Mouse (Mus musculus): ENCODE data around the gene Cda.

DNA sequence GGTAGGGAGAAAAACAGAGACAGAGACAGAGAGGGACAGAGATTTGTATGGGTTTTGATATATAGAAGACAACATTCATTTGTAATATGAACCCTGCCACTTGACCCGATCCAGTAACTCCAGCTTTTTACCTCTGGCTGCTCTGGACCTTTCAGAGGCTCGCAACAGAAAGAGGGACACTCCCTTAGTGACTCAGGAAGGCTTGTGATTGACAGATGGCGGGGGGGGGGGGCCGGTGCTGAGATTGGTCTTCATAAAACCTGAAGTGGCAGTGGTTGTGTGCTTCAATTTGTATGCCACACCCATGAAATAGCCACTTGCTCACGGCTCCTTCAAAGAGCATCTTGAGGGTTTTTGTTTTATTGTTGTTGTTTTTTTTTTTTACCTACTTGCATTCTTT lies 4.3 kb downstream of the Cda start:
- no peak for TF ChIP-seq POLR2A (IDR thresholded peaks at IDR 0.05; ENCODE audit: control insufficient read depth in 1 of 2, insufficient read depth in 1 of 2, low read depth in 1 of 2, low read length in 2 of 2, poor library complexity in 1 of 2)
- no peak for TF ChIP-seq MAFK (IDR thresholded peaks at IDR 0.05; ENCODE audit: borderline replicate concordance, low read depth, low read length)
- TF ChIP-seq E2F4 (IDR thresholded peaks at IDR 0.05; ENCODE audit: borderline replicate concordance, low read depth, low read length), result no peak
- TF ChIP-seq USF1 (IDR thresholded peaks at IDR 0.05; ENCODE audit: low read depth, low read length), result no peak
- no peak for TF ChIP-seq UBTF (IDR thresholded peaks at IDR 0.05; ENCODE audit: borderline replicate concordance, insufficient read depth, low read depth, low read length)
- TF ChIP-seq CHD1 (IDR thresholded peaks at IDR 0.05; ENCODE audit: low read depth, low read length), result no peak
- TF ChIP-seq USF2 (IDR thresholded peaks at IDR 0.05; ENCODE audit: borderline replicate concordance in 1 of 2, insufficient read depth in 1 of 2, low read depth in 1 of 2, low read length in 2 of 2), result no peak
- TF ChIP-seq ZKSCAN1 (IDR thresholded peaks at IDR 0.05; ENCODE audit: low read depth, low read length), result no peak
- TF ChIP-seq GATA1 (IDR thresholded peaks at IDR 0.05; ENCODE audit: low read depth, low read length), result no peak
- no peak for TF ChIP-seq POLR2AphosphoS5 (IDR thresholded peaks at IDR 0.05; ENCODE audit: borderline replicate concordance, low read depth, low read length)
- TF ChIP-seq BHLHE40 (IDR thresholded peaks at IDR 0.05; ENCODE audit: borderline replicate concordance, low read depth, low read length), result no peak

All from MEL (cell line).